Mouse (Mus musculus) lung, postnatal 0 days (tissue): ENCODE data around the gene Tpcn2. TPM values are rescaled to one million over a fixed set of nuclear protein-coding genes. Genes with fewer than 3 reads are reported as not detected.

Experiments used
- ATAC-seq: fragments of 200-750 bp; cut with Nextera tagmentation; 2 replicates; pipeline ENCODE4 v1.8.0; 2017; ENCODE audit warnings: moderate library complexity
- DNase-seq: peaks from one replicate; pipeline ENCODE4 v3.0.0-alpha.2; 2016; ENCODE audit warnings: low spot score
- H3K27ac ChIP-seq: fragments of 300-500 bp; sonication (generic); 2 replicates; pipeline ENCODE4 v1.5.1; 2014; ENCODE audit warnings: antibody characterized with exemption, mild to moderate bottlenecking, low read length, mixed read lengths
- H3K27me3 ChIP-seq: fragments of 300-500 bp; sonication (generic); replicated peaks from 2 replicates; pipeline ENCODE4 v1.6.1; 2014; ENCODE audit warnings: low read length, mixed read lengths; ENCODE audit not compliant: insufficient read depth
- H3K36me3 ChIP-seq: fragments of 300-500 bp; sonication (generic); 2 replicates; pipeline ENCODE4 v1.6.1; 2014; ENCODE audit warnings: low read length, mixed read lengths; ENCODE audit not compliant: insufficient read depth
- H3K4me1 ChIP-seq: fragments of 300-500 bp; sonication (generic); 2 replicates; pipeline ENCODE4 v1.6.1; 2014; ENCODE audit warnings: antibody characterized with exemption, low read depth, low read length, mixed read lengths; ENCODE audit not compliant: insufficient read depth
- H3K4me2 ChIP-seq: fragments of 300-500 bp; sonication (generic); replicated peaks from 2 replicates; pipeline ENCODE4 v1.6.1; 2014; ENCODE audit warnings: low read depth, mild to moderate bottlenecking, low read length, moderate library complexity, mixed read lengths
- H3K4me3 ChIP-seq: fragments of 300-500 bp; sonication (generic); 2 replicates; pipeline ENCODE4 v1.5.1; 2014; ENCODE audit warnings: low read depth, low read length
- H3K9ac ChIP-seq: fragments of 300-500 bp; sonication (generic); replicated peaks from 2 replicates; pipeline ENCODE4 v1.6.1; 2014; ENCODE audit warnings: low read depth, mild to moderate bottlenecking
- H3K9me3 ChIP-seq: fragments of 300-500 bp; sonication (generic); 2 replicates; pipeline ENCODE4 v1.6.1; 2016; ENCODE audit warnings: low read length, mixed read lengths
- CTCF ChIP-seq: IDR thresholded peaks from 2 replicates; pipeline ENCODE4 v1.5.1; 2016; ENCODE audit warnings: antibody characterized with exemption, mild to moderate bottlenecking
- EP300 ChIP-seq: IDR thresholded peaks from 2 replicates; pipeline ENCODE4 v1.6.1; 2016; ENCODE audit warnings: antibody characterized with exemption, mild to moderate bottlenecking, control low read depth
- WGBS: fragments of 180-500 bp; shearing (Covaris S2); extraction: QIAGEN DNeasy Blood & Tissue Kit; methylation state at CpG from one replicate; pipeline ENCODE4 v1.1.7; 2014; 5-methylcytosine and 5-hydroxymethylcytosine counted together
- polyA plus RNA-seq: library from polyadenylated mRNA; unstranded; fragments of >200 nt; fragmentation: Nextera tagmentation; extraction: Ambion mirVana; gene quantifications from 2 replicates; pipeline ENCODE4 v1.2.1, GENCODE M21; 2015

Gene Tpcn2
- polyA plus RNA-seq, 1 experiment from 2014 or later = 22.7 TPM

DNA sequence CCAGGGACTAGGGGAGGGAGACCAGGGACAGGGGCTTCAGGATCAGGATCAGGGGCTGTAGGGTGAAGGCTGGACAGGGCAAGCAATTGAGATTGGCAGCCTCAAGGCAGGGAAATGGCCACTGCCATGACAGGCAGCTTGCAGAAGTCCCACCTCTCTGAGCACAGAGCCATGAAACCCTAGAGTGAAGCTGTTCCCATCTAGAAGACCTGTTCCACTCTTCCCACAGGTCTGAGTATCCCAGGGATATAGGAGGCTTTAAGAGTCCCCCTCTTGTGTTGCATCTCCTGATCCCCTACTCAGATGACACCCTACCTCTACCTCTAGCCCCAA, 17.2 kb upstream of the Tpcn2 start:
- Histone ChIP-seq H3K4me1 (peaks cover 10% of the 10 kb centered on the region; the same call in 1 of the 2 replicates), H3K4me2 (no peak overlapping the region), H3K27ac (no peak overlapping the region), H3K27me3 (no peaks in the 10 kb centered on the region), H3K9me3 (no peaks in the 10 kb centered on the region), H3K4me3 (no peak overlapping the region), H3K36me3 (no peaks in the 10 kb centered on the region), H3K9ac (no peak overlapping the region)
- DNase-seq (no peak), ATAC-seq (no peak)
- TF ChIP-seq EP300 (no peak), CTCF (no peak)

DNA sequence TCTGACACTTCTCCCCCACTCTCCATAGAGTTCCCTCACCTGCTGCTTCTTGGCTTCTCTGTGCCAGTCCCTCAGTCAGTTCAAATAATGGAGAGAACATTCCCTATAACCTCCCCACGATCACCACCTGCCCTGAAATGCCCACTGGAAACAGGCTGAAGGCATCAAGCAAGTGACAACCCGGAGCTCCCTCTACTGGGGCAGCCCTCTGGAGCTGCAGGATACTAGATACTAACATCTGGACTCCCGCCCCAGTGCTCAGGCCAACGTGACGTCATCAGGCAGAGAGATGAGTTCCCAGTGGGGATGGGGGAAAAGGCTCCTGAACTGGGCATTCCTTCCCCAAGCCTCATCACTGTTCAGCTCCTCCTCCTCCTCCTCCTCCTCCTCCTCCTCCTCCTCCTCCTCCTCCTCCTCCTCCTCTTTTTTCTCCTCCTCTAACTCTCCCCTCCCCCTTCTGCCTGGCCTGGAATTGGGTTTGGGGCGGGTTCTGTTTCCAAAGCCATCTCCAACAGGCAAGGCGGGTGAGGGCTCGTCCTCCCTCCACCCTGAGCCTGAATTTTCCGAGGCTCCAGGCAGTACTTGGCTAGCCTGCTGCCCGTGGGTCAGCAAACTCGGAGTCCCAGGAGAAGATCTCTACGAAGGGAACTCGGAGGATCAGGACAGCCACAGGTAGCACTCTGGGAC, 16.7 kb upstream of the Tpcn2 start, which contains the start of gene Mrgprf:
Gene Mrgprf (plus strand): TSS at position 508 of the 687 bp plus-strand sequence.
- Histone ChIP-seq H3K9me3 (no peaks in the 10 kb centered on the region), H3K36me3 (no peaks in the 10 kb centered on the region), H3K27me3 (no peaks in the 10 kb centered on the region), H3K4me3 (no peak within 1 kb of the TSS), H3K9ac (no peak within 1 kb of the TSS), H3K4me2 (no peak within 1 kb of the TSS), H3K27ac (peak within 1 kb of the TSS; percentile 38; the same call in 1 of the 2 replicates), H3K4me1 (peaks cover 10% of the 10 kb centered on the region; the same call in 1 of the 2 replicates)
- no peak for ATAC-seq
- 32% methylated on average over 13 of the region's 13 CpGs for WGBS
- 0 out of 2 replicates have a peak, but pooled peaks have one; percentile 25 for TF ChIP-seq CTCF
- TF ChIP-seq EP300 = no peak
- no peak for DNase-seq

DNA sequence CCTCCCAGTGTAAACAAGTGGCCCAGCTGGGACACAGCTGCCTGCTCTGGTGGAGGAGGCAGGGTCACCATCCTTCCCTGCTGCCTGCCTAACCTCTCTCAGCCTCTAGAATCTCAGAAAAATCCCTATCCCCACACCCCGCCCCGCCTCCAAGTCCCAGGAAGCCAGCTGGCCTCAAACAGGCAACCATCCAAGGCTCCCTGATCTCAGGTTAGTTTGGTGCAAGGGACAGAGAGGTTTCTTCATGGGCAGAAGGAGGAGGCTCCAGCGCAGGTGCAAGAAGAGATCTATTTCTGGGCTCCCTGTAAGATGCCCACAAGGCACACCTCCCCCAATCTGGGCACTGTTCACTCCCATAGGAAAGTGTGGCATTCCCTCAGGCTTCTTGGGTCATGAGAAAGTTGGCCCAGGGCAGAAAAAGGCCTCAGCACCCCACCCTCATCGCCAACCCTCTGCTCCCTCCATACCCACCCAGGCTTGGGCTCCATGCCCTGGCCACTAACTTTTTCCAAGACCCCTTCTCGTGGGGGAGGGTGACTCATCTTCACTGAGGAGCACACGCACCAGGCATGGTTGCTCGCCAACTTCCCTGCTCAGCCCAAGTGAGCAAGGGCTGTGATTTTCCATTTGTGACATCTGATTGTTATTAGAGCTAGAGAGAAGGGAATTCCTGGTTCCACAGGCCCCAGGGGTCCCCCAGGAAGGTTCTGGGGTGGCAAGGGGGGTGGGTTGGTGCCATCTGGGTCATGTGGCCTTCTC, 15.9 kb upstream of the Tpcn2 start:
- no peak for DNase-seq
- Histone ChIP-seq H3K4me1 (peaks cover 10% of the 10 kb centered on the region; the same call in 1 of the 2 replicates), H3K27me3 (no peaks in the 10 kb centered on the region), H3K9me3 (no peaks in the 10 kb centered on the region), H3K27ac (peak overlapping the region; percentile 38; the same call in 1 of the 2 replicates), H3K4me2 (no peak overlapping the region), H3K4me3 (no peak overlapping the region), H3K36me3 (no peaks in the 10 kb centered on the region), H3K9ac (no peak overlapping the region)
- TF ChIP-seq CTCF (no peak), EP300 (no peak)
- 54% methylated on average over 7 of the region's 7 CpGs for WGBS
- ATAC-seq = peak; percentile 20

- TF ChIP-seq CTCF (peak; percentile 45), EP300 (no peak)
- H3K9me3 ChIP-seq = no peaks in the 10 kb centered on the region
- 51% methylated on average over 3 of the region's 3 CpGs for WGBS
- H3K4me3 ChIP-seq = no peak overlapping the region
- H3K36me3 ChIP-seq = no peaks in the 10 kb centered on the region
- peaks cover 10% of the 10 kb centered on the region; the same call in 1 of the 2 replicates for H3K4me1 ChIP-seq
- H3K4me2 ChIP-seq = no peak overlapping the region
- no peak for DNase-seq
- H3K9ac ChIP-seq = no peak overlapping the region
- H3K27me3 ChIP-seq = no peaks in the 10 kb centered on the region
- H3K27ac ChIP-seq = peak overlapping the region; percentile 38; the same call in 1 of the 2 replicates
- ATAC-seq = no peak
These were observed 15.1 kb upstream of the Tpcn2 start for GRCm38 (mm10) chr7:145298666-145299490.

GRCm38 (mm10) chr7:145293859-145294258, 10.0 kb upstream of the Tpcn2 start:
- Histone ChIP-seq H3K27ac (no peak overlapping the region), H3K27me3 (no peaks in the 10 kb centered on the region), H3K4me2 (no peak overlapping the region), H3K4me1 (peaks cover under 1% of the 10 kb centered on the region; the same call in 1 of the 2 replicates), H3K36me3 (no peaks in the 10 kb centered on the region), H3K9me3 (no peaks in the 10 kb centered on the region), H3K9ac (no peak overlapping the region), H3K4me3 (no peak overlapping the region)
- TF ChIP-seq EP300 = no peak
- peak; percentile 63 for TF ChIP-seq CTCF
- ATAC-seq = no peak
- 44% methylated on average over 6 of the region's 6 CpGs for whole genome bisulfite sequencing
- peak; percentile 12 for DNase-seq

- Histone ChIP-seq H3K27ac (no peak overlapping the region), H3K36me3 (no peaks in the 10 kb centered on the region), H3K4me2 (no peak overlapping the region), H3K9me3 (no peaks in the 10 kb centered on the region), H3K4me1 (no peaks in the 10 kb centered on the region; the same call in 1 of the 2 replicates), H3K4me3 (no peak overlapping the region), H3K9ac (no peak overlapping the region), H3K27me3 (no peaks in the 10 kb centered on the region)
- ATAC-seq (no peak), DNase-seq (no peak)
- WGBS = 43% methylated on average over 2 of the region's 2 CpGs
- no peak for TF ChIP-seq CTCF
These were observed 8.9 kb upstream of the Tpcn2 start for GRCm38 (mm10) chr7:145292726-145293125.
